Mouse (Mus musculus) cerebellum, adult 2 months (tissue): ENCODE results near the gene Schip1.

Experiments used
- CTCF ChIP-seq: fragments of 200-500 bp; IDR thresholded peaks from 2 replicates; pipeline ENCODE4 v1.5.1; 2011; ENCODE audit warnings: low read depth, mild to moderate bottlenecking, control low read depth, low read length, moderate library complexity, borderline replicate concordance; ENCODE audit not compliant: insufficient read depth
- POLR2A ChIP-seq: fragments of 200-500 bp; IDR thresholded peaks from 2 replicates; pipeline ENCODE4 v1.6.1; 2011; ENCODE audit warnings: low read length, control low read depth, borderline replicate concordance; ENCODE audit not compliant: insufficient read depth

DNA sequence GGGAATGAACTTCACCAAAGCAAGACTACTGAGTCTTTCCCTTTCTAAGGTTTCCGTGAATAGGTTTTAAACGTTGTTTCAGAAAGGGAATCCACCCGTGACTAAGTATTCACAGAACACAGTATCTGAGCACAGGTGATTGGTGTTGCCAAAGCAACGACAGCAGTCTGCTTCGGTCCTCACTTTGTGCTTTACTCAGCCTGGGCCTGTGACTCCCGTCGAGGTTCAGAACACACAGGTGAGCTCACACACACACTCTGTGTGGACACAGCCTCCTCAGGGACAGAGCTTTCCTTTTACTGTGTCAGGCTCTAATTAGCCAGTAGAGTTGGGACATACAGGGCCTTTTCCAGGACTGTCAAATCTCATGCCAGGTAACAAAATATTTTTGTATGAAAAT, 369.8 kb downstream of the Schip1 start:
- no peak for TF ChIP-seq POLR2A
- no peak for TF ChIP-seq CTCF
